Mouse (Mus musculus): ENCODE measurements around the gene Fam185a.

DNA sequence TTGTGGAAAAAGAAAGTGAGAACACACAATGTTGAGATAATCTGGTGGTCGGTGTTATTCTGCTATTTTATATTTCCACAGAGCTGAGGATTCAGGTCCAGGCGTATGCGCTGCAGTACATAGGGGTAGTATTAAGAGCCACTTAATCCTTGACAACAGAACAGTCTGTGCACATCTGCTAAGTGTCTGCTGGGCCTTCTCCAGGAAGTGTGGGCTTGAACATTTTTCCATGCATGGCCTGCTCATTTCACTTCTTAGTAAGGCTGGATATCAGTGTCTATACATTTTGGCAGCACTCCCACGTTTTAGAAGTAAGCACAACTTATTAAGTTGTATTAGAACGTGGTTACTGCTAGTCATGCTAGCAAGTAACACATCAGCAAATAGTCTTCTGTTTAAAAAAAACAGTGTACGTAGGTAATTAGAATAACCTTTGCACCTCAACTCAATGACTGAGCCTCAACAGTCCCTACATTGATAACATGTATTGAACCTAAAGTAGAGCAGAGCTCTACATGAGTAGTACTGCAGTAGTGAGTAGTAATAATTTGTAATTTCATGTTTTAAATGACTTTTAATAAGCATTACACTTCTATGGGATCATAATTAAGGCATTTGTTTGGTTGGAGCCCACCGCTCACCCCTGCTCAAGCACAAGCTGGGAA lies 14.8 kb downstream of the Fam185a start:
- TF ChIP-seq POLR2A (IDR thresholded peaks at IDR 0.05; ENCODE audit: insufficient read length, low read depth) (no peak), MAX (IDR thresholded peaks at IDR 0.05; ENCODE audit: low read depth) (no peak), TCF12 (IDR thresholded peaks at IDR 0.05; ENCODE audit: insufficient read depth, poor library complexity, severe bottlenecking) (no peak), USF1 (IDR thresholded peaks at IDR 0.05; ENCODE audit: low read depth) (no peak), POLR2AphosphoS2 (IDR thresholded peaks at IDR 0.05; ENCODE audit: insufficient read length, low read depth) (no peak), MYOG (IDR thresholded peaks at IDR 0.05; ENCODE audit: control insufficient read depth in 1 of 3, insufficient read depth in 1 of 3, insufficient read length in 2 of 3, low read depth in 2 of 3) (no peak), MYOD1 (IDR thresholded peaks at IDR 0.05; ENCODE audit: control insufficient read depth in 1 of 3, insufficient read length in 2 of 3, low read depth in 2 of 3) (no peak)

Measured in myocyte (in vitro differentiated cells).